8 mouse cellular contexts compared by ENCODE assay signal in the genomic region with DNA sequence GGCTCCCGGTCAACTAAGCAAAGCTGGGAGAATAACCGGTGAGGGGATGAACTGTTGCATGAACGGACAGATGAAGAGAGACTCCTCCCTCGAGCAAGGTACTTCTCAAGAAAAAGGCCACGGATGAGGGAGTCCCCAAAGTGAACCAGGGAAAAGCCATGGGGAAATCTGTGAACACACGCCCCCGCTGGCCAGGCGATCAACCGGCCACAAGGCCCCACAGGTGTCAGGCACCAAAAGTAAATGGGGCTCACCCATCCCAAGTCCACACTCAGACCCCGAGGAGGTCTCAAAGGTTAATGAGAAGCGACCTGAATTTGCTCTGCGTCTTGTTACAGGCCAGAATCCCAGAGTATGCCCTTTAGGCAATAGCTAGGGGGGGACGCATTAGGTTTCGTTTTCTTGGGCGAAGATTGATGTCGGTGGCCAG. TPM values are rescaled to one million over a fixed set of nuclear protein-coding genes. Genes with fewer than 3 reads are reported as not detected.
DNase-seq lines count a peak whose midpoint lies in the region; ATAC-seq lines count a peak whose summit lies in the region.

No protein-coding gene starts in this region.

- no peaks in the 10 kb centered on the region for H3K9me3 ChIP-seq in intestine, embryonic 16.5 days (ENCODE audit: control insufficient read depth, low read length)
- H3K9me3 ChIP-seq in liver, embryonic 16.5 days (replicated peaks; ENCODE audit: control insufficient read depth, low read length): no peaks in the 10 kb centered on the region

- under 1% methylated on average over 16 of the region's 16 CpGs for WGBS in intestine, embryonic 16.5 days
- WGBS in liver, embryonic 16.5 days (ENCODE audit: insufficient replicate concordance): under 1% methylated on average over 16 of the region's 16 CpGs

- no peaks in the 10 kb centered on the region for H3K36me3 ChIP-seq in intestine, embryonic 16.5 days (ENCODE audit: control insufficient read depth, insufficient read depth, low read length)
- H3K36me3 ChIP-seq in liver, embryonic 16.5 days (ENCODE audit: control insufficient read depth, insufficient read depth): no peaks in the 10 kb centered on the region

- peak overlapping the region; percentile 91 for H3K9ac ChIP-seq in intestine, embryonic 16.5 days (ENCODE audit: low read depth, low read length)
- H3K9ac ChIP-seq in liver, embryonic 16.5 days (ENCODE audit: low read depth, low read length): peak overlapping the region; percentile 92

- ATAC-seq in intestine, embryonic 16.5 days: peak; percentile 17; the same call in 1 of the 2 replicates
- ATAC-seq in liver, embryonic 16.5 days (ENCODE audit: low read depth): no peak

- H3K4me2 ChIP-seq in intestine, embryonic 16.5 days (ENCODE audit: low read depth, low read length): peak overlapping the region; percentile 67
- H3K4me2 ChIP-seq in liver, embryonic 16.5 days (ENCODE audit: low read depth, low read length): peak overlapping the region; percentile 91

- H3K27me3 ChIP-seq in intestine, embryonic 16.5 days (replicated peaks; ENCODE audit: control insufficient read depth, insufficient read depth, low read length): no peaks in the 10 kb centered on the region
- H3K27me3 ChIP-seq in liver, embryonic 16.5 days (ENCODE audit: control insufficient read depth, insufficient read depth, low read depth, low read length): no peaks in the 10 kb centered on the region

- H3K27ac ChIP-seq in intestine, embryonic 16.5 days (ENCODE audit: low read length): peak overlapping the region; percentile 92
- H3K27ac ChIP-seq in liver, embryonic 16.5 days (ENCODE audit: low read length): peak overlapping the region; percentile 93

- intact Hi-C loops in left cerebral cortex, postnatal 4 days (cut with DNase I): loop anchor here (5.0 to 10.0 kb wide), 2 partner anchors 48 to 75 kb away; a partner anchor contains a TSS
- intact Hi-C loops in left cerebral cortex, postnatal 14 days (cut with DNase I): loop anchor here (1.0 to 5.0 kb wide), 3 partner anchors 35 to 73 kb away; a partner anchor contains a TSS

- DNase-seq in left cerebral cortex, postnatal 4 days: peak; percentile 13
- no peak for DNase-seq in left cerebral cortex, postnatal 14 days (ENCODE audit: low spot score in 2 of 2)
- peak; percentile 42 for DNase-seq in cerebellum, adult 9-10 months
- DNase-seq in gastrocnemius, postnatal 25 days: peak; percentile 13
- peak; percentile 12 for DNase-seq in ovary, postnatal 14 days (ENCODE audit: low spot score)
- DNase-seq in left cerebral cortex, adult 11 months (ENCODE audit: low spot score): no peak

- peaks cover 23% of the 10 kb centered on the region for H3K4me1 ChIP-seq in intestine, embryonic 16.5 days (ENCODE audit: control insufficient read depth, insufficient read depth, low read length)
- H3K4me1 ChIP-seq in liver, embryonic 16.5 days (ENCODE audit: control insufficient read depth, low read depth, low read length): peaks cover 23% of the 10 kb centered on the region

- peak overlapping the region; percentile 91 for H3K4me3 ChIP-seq in intestine, embryonic 16.5 days (ENCODE audit: low read length)
- H3K4me3 ChIP-seq in liver, embryonic 16.5 days (ENCODE audit: low read depth, low read length): peak overlapping the region; percentile 90

RNA-seq across cellular contexts. Expression of a gene that starts 0.8 kb away (rescaled TPM):
- 10 to 100 TPM; 65.3 to 70.6 TPM for total RNA-seq in left cerebral cortex, postnatal 4 days (2021)
- total RNA-seq in left cerebral cortex, postnatal 14 days (2021): 100 to 1,000 TPM; 212 to 216 TPM
- 10 to 100 TPM; 47.2 to 47.4 TPM for total RNA-seq in gastrocnemius, postnatal 25 days (2021)
- polyA plus RNA-seq in intestine, embryonic 16.5 days (2015; fragmentation: Nextera tagmentation; extraction: Ambion mirVana): 97.4 and 104 TPM in 2 replicates
- 26.5 and 29.1 TPM in 2 replicates for polyA plus RNA-seq in liver, embryonic 16.5 days (2015; fragmentation: Nextera tagmentation; extraction: Ambion mirVana)

RNA-seq across cellular contexts. Expression of a gene that starts 17.6 kb away (rescaled TPM):
- 1 to 10 TPM; 7.1 to 7.3 TPM for total RNA-seq in left cerebral cortex, postnatal 4 days (2021)
- 1 to 10 TPM; 2.2 to 3.2 TPM for total RNA-seq in left cerebral cortex, postnatal 14 days (2021)
- 1 to 10 TPM; 1.4 to 1.8 TPM for total RNA-seq in gastrocnemius, postnatal 25 days (2021)
- polyA plus RNA-seq in intestine, embryonic 16.5 days (2015; fragmentation: Nextera tagmentation; extraction: Ambion mirVana): 1.8 and 2.4 TPM in 2 replicates
- polyA plus RNA-seq in liver, embryonic 16.5 days (2015; fragmentation: Nextera tagmentation; extraction: Ambion mirVana): 0.80 and 0.96 TPM in 2 replicates

RNA-seq across cellular contexts. Expression of a gene that starts 28.8 kb away (rescaled TPM):
- 10 to 100 TPM; 25.1 to 25.2 TPM for total RNA-seq in left cerebral cortex, postnatal 4 days (2021)
- total RNA-seq in left cerebral cortex, postnatal 14 days (2021): 10 to 100 TPM; 14.8 to 15.6 TPM
- total RNA-seq in gastrocnemius, postnatal 25 days (2021): 1 to 10 TPM; 8.0 to 8.7 TPM
- polyA plus RNA-seq in intestine, embryonic 16.5 days (2015; fragmentation: Nextera tagmentation; extraction: Ambion mirVana): 129 and 142 TPM in 2 replicates
- 145 and 166 TPM in 2 replicates for polyA plus RNA-seq in liver, embryonic 16.5 days (2015; fragmentation: Nextera tagmentation; extraction: Ambion mirVana)

Comparison
In these comparisons a context has a peak if more than half of its experiments do, and no peak if none do; other contexts are left out.
1. DNase-seq: peak in left cerebral cortex, postnatal 4 days (single experiment), cerebellum, adult 9-10 months (single experiment), gastrocnemius, postnatal 25 days (single experiment) and ovary, postnatal 14 days (single experiment); none in left cerebral cortex, postnatal 14 days (0 of 2) and left cerebral cortex, adult 11 months (single experiment).